Mouse (Mus musculus): ENCODE data around the gene Kank1. TPM values are rescaled to one million over a fixed set of nuclear protein-coding genes. Genes with fewer than 3 reads are reported as not detected.

Gene Kank1
- polyA plus RNA-seq, 1 experiment from 2014 or later = 26.6 TPM

GRCm38 (mm10) chr19:25315458-25315889 is 78.7 kb downstream of the Kank1 start:
- no peaks in the 10 kb centered on the region for H3K9me3 ChIP-seq (replicated peaks)
- ATAC-seq (ENCODE audit: insufficient number of reproducible peaks, low FRiP score, low TSS enrichment, low read depth) = no peak

GRCm38 (mm10) chr19:25315993-25316392 is 79.2 kb downstream of the Kank1 start:
- H3K27ac ChIP-seq (replicated peaks) = no peak overlapping the region
- no peaks in the 10 kb centered on the region for H3K27me3 ChIP-seq
- H3K4me1 ChIP-seq = no peaks in the 10 kb centered on the region
- H3K4me2 ChIP-seq (replicated peaks) = no peak overlapping the region
- H3K4me3 ChIP-seq (replicated peaks) = no peak overlapping the region
- no peaks in the 10 kb centered on the region for H3K9me3 ChIP-seq (replicated peaks)
- H3K9ac ChIP-seq = no peak overlapping the region
- ATAC-seq (ENCODE audit: insufficient number of reproducible peaks, low FRiP score, low TSS enrichment, low read depth) = no peak
- no peaks in the 10 kb centered on the region for H3K36me3 ChIP-seq
- 75% methylated on average over 5 of the region's 5 CpGs for WGBS

More at GRCm38 (mm10) chr19:25315458-25315889, 78.7 kb downstream of the Kank1 start:
- no peaks in the 10 kb centered on the region for H3K4me1 ChIP-seq
- H3K27ac ChIP-seq (replicated peaks) = no peak overlapping the region
- H3K27me3 ChIP-seq = no peaks in the 10 kb centered on the region
- H3K9ac ChIP-seq = no peak overlapping the region
- H3K4me3 ChIP-seq (replicated peaks) = no peak overlapping the region
- H3K4me2 ChIP-seq (replicated peaks) = no peak overlapping the region
- WGBS = 53% methylated on average over 14 of the region's 14 CpGs
- H3K36me3 ChIP-seq = no peaks in the 10 kb centered on the region

GRCm38 (mm10) chr19:25324265-25324664 is 87.5 kb downstream of the Kank1 start:
- 64% methylated on average over 7 of the region's 7 CpGs for WGBS
- H3K9me3 ChIP-seq (replicated peaks) = no peaks in the 10 kb centered on the region
- no peaks in the 10 kb centered on the region for H3K27me3 ChIP-seq
- H3K36me3 ChIP-seq = no peaks in the 10 kb centered on the region
- ATAC-seq (ENCODE audit: insufficient number of reproducible peaks, low FRiP score, low TSS enrichment, low read depth) = no peak
- no peak overlapping the region for H3K4me3 ChIP-seq (replicated peaks)
- H3K4me1 ChIP-seq = peaks cover 6% of the 10 kb centered on the region
- no peak overlapping the region for H3K9ac ChIP-seq
- no peak overlapping the region for H3K27ac ChIP-seq (replicated peaks)
- H3K4me2 ChIP-seq (replicated peaks) = no peak overlapping the region

DNA sequence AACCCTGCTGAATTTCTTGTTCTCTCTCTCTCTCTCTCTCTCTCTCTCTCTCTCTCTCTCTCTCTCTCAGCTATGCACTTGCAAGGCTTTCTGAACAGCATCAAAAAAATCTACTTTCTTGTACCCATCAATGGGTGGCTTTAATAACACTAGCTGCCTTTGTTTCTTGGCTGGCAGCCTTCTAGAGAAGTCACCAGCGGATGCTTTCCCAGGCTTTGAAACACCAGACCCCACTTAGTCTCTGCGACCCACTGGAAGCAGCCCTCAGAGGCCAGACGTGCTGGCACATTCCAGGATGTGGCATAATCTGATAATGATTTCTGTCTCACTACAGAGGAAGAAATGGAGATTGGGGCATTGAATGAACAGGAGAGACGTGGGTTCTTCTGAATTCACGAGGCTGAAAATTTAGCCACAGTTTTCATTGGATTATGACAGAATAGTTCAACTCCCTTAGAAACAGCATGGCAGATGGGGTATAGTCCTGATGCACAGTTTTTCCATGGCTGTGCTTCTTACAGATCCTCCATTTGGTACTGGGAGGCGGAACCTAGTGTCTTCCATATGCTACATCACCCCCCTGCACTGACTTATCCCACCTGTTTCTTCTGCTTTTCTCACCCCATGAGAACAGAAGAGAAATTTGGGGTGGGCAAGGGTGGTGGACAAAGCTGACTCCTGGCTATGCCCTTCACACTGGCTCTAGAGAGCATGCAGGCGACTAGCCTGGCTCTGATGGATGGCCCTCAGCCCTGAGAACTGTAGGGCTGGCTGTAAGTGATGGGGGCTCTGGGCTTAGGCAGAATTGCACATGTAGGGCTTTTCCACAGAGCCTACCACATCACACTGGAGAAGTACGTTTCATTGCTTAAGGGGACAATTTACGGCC is 88.6 kb downstream of the Kank1 start:
- 49% methylated on average over 9 of the region's 9 CpGs for WGBS
- no peaks in the 10 kb centered on the region for H3K36me3 ChIP-seq
- H3K4me3 ChIP-seq (replicated peaks) = no peak overlapping the region
- H3K27ac ChIP-seq (replicated peaks) = no peak overlapping the region
- H3K27me3 ChIP-seq = no peaks in the 10 kb centered on the region
- no peak overlapping the region for H3K4me2 ChIP-seq (replicated peaks)
- H3K4me1 ChIP-seq = peaks cover 6% of the 10 kb centered on the region
- H3K9ac ChIP-seq = no peak overlapping the region
- H3K9me3 ChIP-seq (replicated peaks) = no peaks in the 10 kb centered on the region
- no peak for ATAC-seq (ENCODE audit: insufficient number of reproducible peaks, low FRiP score, low TSS enrichment, low read depth)

- 46% methylated on average over 4 of the region's 4 CpGs for WGBS
- Histone ChIP-seq H3K36me3 (no peaks in the 10 kb centered on the region), H3K4me1 (peaks cover 6% of the 10 kb centered on the region), H3K4me3 (replicated peaks) (no peak overlapping the region), H3K4me2 (replicated peaks) (no peak overlapping the region), H3K27me3 (no peaks in the 10 kb centered on the region), H3K9me3 (replicated peaks) (no peaks in the 10 kb centered on the region), H3K9ac (no peak overlapping the region), H3K27ac (replicated peaks) (no peak overlapping the region)
- no peak for ATAC-seq (ENCODE audit: insufficient number of reproducible peaks, low FRiP score, low TSS enrichment, low read depth)
Observed at GRCm38 (mm10) chr19:25326002-25326300, 89.2 kb downstream of the Kank1 start.

DNA sequence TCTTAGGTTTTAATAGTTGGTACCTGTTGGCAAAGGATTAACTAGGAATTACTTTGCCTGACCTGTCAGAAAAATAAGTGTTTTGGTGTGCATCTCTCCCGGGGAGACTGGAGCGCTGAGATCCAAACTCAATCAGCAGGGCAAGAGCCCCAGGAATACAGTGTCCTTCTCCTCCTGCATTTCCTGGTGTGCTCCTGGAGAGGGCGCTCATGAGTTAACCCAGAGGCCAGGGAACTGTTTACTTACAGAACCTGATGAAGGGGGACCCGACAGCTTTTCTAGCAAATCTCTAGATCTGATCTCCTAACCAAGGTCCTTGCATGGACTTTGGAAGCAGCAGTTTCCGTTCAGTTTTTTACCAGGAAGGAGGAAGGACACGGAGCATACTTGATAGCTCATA is 90.9 kb downstream of the Kank1 start:
- Histone ChIP-seq H3K27ac (replicated peaks) (no peak overlapping the region), H3K4me3 (replicated peaks) (no peak overlapping the region), H3K27me3 (no peaks in the 10 kb centered on the region), H3K9ac (no peak overlapping the region), H3K9me3 (replicated peaks) (no peaks in the 10 kb centered on the region), H3K4me2 (replicated peaks) (no peak overlapping the region), H3K36me3 (no peaks in the 10 kb centered on the region), H3K4me1 (peaks cover 6% of the 10 kb centered on the region)
- ATAC-seq (ENCODE audit: insufficient number of reproducible peaks, low FRiP score, low TSS enrichment, low read depth) = no peak
- 68% methylated on average over 6 of the region's 6 CpGs for WGBS

GRCm38 (mm10) chr19:25334360-25334759 is 97.6 kb downstream of the Kank1 start:
- WGBS = 51% methylated on average over 3 of the region's 3 CpGs
- H3K27ac ChIP-seq (replicated peaks) = no peak overlapping the region
- no peaks in the 10 kb centered on the region for H3K4me1 ChIP-seq
- no peak for ATAC-seq (ENCODE audit: insufficient number of reproducible peaks, low FRiP score, low TSS enrichment, low read depth)
- no peak overlapping the region for H3K4me3 ChIP-seq (replicated peaks)
- no peak overlapping the region for H3K9ac ChIP-seq
- H3K27me3 ChIP-seq = no peaks in the 10 kb centered on the region
- H3K9me3 ChIP-seq (replicated peaks) = no peaks in the 10 kb centered on the region
- H3K36me3 ChIP-seq = no peaks in the 10 kb centered on the region
- no peak overlapping the region for H3K4me2 ChIP-seq (replicated peaks)

DNA sequence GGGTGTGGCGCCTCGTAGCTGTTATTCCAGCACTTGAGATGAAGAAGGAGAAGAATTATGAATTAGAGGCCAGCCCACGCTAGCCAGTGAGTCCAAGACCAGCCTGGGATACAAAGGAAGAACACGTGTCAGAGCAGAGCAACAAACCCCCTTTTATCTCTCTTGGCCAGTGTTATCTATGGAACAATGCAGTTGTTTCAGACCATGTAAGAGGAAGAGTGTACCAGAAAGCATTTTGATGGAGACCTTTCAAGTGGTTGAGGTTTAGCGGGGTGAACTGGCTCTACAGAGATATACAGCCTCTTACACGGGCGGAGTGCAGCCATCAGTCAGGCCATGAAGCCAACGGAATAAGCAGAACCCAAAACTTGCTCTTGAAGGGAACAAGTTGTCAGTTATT is 100.0 kb downstream of the Kank1 start:
- WGBS = 81% methylated on average over 8 of the region's 8 CpGs
- Histone ChIP-seq H3K27ac (replicated peaks) (no peak overlapping the region), H3K4me3 (replicated peaks) (no peak overlapping the region), H3K4me2 (replicated peaks) (no peak overlapping the region), H3K27me3 (no peaks in the 10 kb centered on the region), H3K36me3 (no peaks in the 10 kb centered on the region), H3K9ac (no peak overlapping the region), H3K4me1 (peaks cover 7% of the 10 kb centered on the region; the same call in 1 of the 2 replicates), H3K9me3 (replicated peaks) (no peaks in the 10 kb centered on the region)
- ATAC-seq (ENCODE audit: insufficient number of reproducible peaks, low FRiP score, low TSS enrichment, low read depth) = no peak

GRCm38 (mm10) chr19:25340630-25341620 is 104.2 kb downstream of the Kank1 start:
- Histone ChIP-seq H3K4me2 (replicated peaks) (no peak overlapping the region), H3K9me3 (replicated peaks) (no peaks in the 10 kb centered on the region), H3K4me3 (replicated peaks) (no peak overlapping the region), H3K36me3 (no peaks in the 10 kb centered on the region), H3K4me1 (peaks cover 23% of the 10 kb centered on the region), H3K9ac (no peak overlapping the region), H3K27me3 (no peaks in the 10 kb centered on the region), H3K27ac (replicated peaks) (no peak overlapping the region)
- no peak for ATAC-seq (ENCODE audit: insufficient number of reproducible peaks, low FRiP score, low TSS enrichment, low read depth)
- 37% methylated on average over 11 of the region's 11 CpGs for WGBS

GRCm38 (mm10) chr19:25342026-25342425 is 105.3 kb downstream of the Kank1 start:
- H3K9me3 ChIP-seq (replicated peaks) = no peaks in the 10 kb centered on the region
- 0 out of 2 replicates have a peak overlapping the region, but pooled peaks have one; percentile 28 for H3K27ac ChIP-seq (replicated peaks)
- no peaks in the 10 kb centered on the region for H3K36me3 ChIP-seq
- H3K4me1 ChIP-seq = peaks cover 23% of the 10 kb centered on the region
- ATAC-seq (ENCODE audit: insufficient number of reproducible peaks, low FRiP score, low TSS enrichment, low read depth) = no peak
- H3K27me3 ChIP-seq = no peaks in the 10 kb centered on the region
- H3K9ac ChIP-seq = no peak overlapping the region
- WGBS = 74% methylated on average over 5 of the region's 5 CpGs
- H3K4me3 ChIP-seq (replicated peaks) = no peak overlapping the region
- H3K4me2 ChIP-seq (replicated peaks) = no peak overlapping the region

DNA sequence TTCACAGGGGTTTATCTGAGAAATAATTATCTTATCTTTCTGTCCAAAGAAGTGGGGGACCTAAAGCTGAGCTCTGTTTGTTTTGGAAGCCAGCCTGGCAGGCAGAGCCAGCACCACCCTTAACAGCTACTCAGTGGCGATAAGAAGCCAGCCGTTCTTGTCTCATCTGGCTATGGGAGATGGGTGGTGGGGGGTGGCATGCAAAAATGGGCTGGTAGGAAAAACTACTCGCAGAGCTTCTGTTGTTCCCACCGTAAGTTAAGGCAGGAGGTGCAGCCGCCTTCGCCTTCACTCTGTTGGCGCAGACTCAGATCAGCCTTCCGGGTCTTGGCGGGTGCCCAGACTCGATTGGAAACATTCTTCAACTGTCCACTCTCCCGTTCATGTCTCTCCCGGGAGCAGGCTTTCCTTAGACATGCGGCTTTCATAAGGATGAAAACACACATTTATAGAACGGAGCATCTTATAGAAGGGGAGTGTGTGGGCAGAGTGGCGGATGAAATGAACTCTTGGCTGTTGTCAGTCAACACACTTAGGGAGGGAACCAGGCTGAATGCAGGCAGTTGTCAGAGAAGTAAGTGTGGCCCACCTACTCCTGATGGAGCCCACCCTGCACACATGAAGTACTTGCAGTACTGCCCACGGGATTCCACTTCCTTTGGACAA is 107.0 kb downstream of the Kank1 start:
- Histone ChIP-seq H3K27ac (replicated peaks) (0 out of 2 replicates have a peak overlapping the region, but pooled peaks have one; percentile 11), H3K4me1 (peaks cover 23% of the 10 kb centered on the region), H3K9me3 (replicated peaks) (no peaks in the 10 kb centered on the region), H3K4me3 (replicated peaks) (no peak overlapping the region), H3K36me3 (no peaks in the 10 kb centered on the region), H3K9ac (no peak overlapping the region), H3K27me3 (no peaks in the 10 kb centered on the region), H3K4me2 (replicated peaks) (peak overlapping the region; percentile 12; the same call in 1 of the 2 replicates)
- no peak for ATAC-seq (ENCODE audit: insufficient number of reproducible peaks, low FRiP score, low TSS enrichment, low read depth)
- 45% methylated on average over 16 of the region's 16 CpGs for WGBS
